Mouse (Mus musculus): Measurements from ENCODE around the gene Klhdc8a. TPM values are rescaled to one million over a fixed set of nuclear protein-coding genes. Genes with fewer than 3 reads are reported as not detected.

The Klhdc8a gene
- total and polyA plus RNA-seq, 2 experiments from 2014 or later = 11.2 to 26.0 TPM

- peak; percentile 19; the same call in 1 of the 2 replicates for TF ChIP-seq CTCF (IDR thresholded peaks at IDR 0.05; ENCODE audit: low read depth)
- Histone ChIP-seq H3K36me3 (ENCODE audit: insufficient read depth, low read length) (no peaks in the 10 kb centered on the region), H3K4me1 (ENCODE audit: insufficient read depth, low read length) (no peaks in the 10 kb centered on the region), H3K27ac (no peak overlapping the region), H3K4me3 (ENCODE audit: low read length) (no peak overlapping the region), H3K4me2 (ENCODE audit: low read depth, low read length) (no peak overlapping the region), H3K9me3 (ENCODE audit: low read length) (0 out of 2 replicates have a peak, but pooled peaks cover 4% of the 10 kb centered on the region), H3K27me3 (ENCODE audit: insufficient read depth, low read length) (no peaks in the 10 kb centered on the region), H3K9ac (replicated peaks; ENCODE audit: low read length) (no peak overlapping the region)
- DNase-seq (ENCODE audit: low spot score) = no peak
- WGBS = 95% methylated on average over 4 of the region's 4 CpGs
- no peak for ATAC-seq
Measured at GRCm38 (mm10) chr1:132351058-132351457, 52.6 kb downstream of the Klhdc8a start.

GRCm38 (mm10) chr1:132353389-132353788, 55.0 kb downstream of the Klhdc8a start:
- DNase-seq (ENCODE audit: low spot score) (no peak), ATAC-seq (no peak)
- Histone ChIP-seq H3K27ac (no peak overlapping the region), H3K27me3 (ENCODE audit: insufficient read depth, low read length) (no peaks in the 10 kb centered on the region), H3K4me1 (ENCODE audit: insufficient read depth, low read length) (no peaks in the 10 kb centered on the region), H3K9me3 (ENCODE audit: low read length) (0 out of 2 replicates have a peak, but pooled peaks cover 4% of the 10 kb centered on the region), H3K4me2 (ENCODE audit: low read depth, low read length) (no peak overlapping the region), H3K36me3 (ENCODE audit: insufficient read depth, low read length) (peaks cover 3% of the 10 kb centered on the region), H3K9ac (replicated peaks; ENCODE audit: low read length) (no peak overlapping the region), H3K4me3 (ENCODE audit: low read length) (no peak overlapping the region)
- WGBS = 74% methylated on average over 5 of the region's 5 CpGs
- no peak for TF ChIP-seq CTCF (IDR thresholded peaks at IDR 0.05; ENCODE audit: low read depth)

- 80% methylated on average over 9 of the region's 9 CpGs for WGBS
- DNase-seq (ENCODE audit: low spot score) = no peak
- no peak overlapping the region for H3K4me2 ChIP-seq (ENCODE audit: low read depth, low read length)
- no peak overlapping the region for H3K9ac ChIP-seq (replicated peaks; ENCODE audit: low read length)
- TF ChIP-seq CTCF (IDR thresholded peaks at IDR 0.05; ENCODE audit: low read depth) = no peak
- H3K4me3 ChIP-seq (ENCODE audit: low read length) = no peak overlapping the region
- 0 out of 2 replicates have a peak, but pooled peaks cover 4% of the 10 kb centered on the region for H3K9me3 ChIP-seq (ENCODE audit: low read length)
- no peaks in the 10 kb centered on the region for H3K27me3 ChIP-seq (ENCODE audit: insufficient read depth, low read length)
- H3K4me1 ChIP-seq (ENCODE audit: insufficient read depth, low read length) = no peaks in the 10 kb centered on the region
- ATAC-seq = no peak
- H3K36me3 ChIP-seq (ENCODE audit: insufficient read depth, low read length) = peaks cover 11% of the 10 kb centered on the region
- no peak overlapping the region for H3K27ac ChIP-seq
Measured at GRCm38 (mm10) chr1:132354234-132354633, 55.8 kb downstream of the Klhdc8a start.

- DNase-seq (ENCODE audit: low spot score) (no peak), ATAC-seq (no peak)
- Histone ChIP-seq H3K9ac (replicated peaks; ENCODE audit: low read length) (no peak overlapping the region), H3K27ac (no peak overlapping the region; the same call in 1 of the 2 replicates), H3K4me1 (ENCODE audit: insufficient read depth, low read length) (no peaks in the 10 kb centered on the region), H3K9me3 (ENCODE audit: low read length) (0 out of 2 replicates have a peak, but pooled peaks cover 4% of the 10 kb centered on the region), H3K27me3 (ENCODE audit: insufficient read depth, low read length) (no peaks in the 10 kb centered on the region), H3K4me3 (ENCODE audit: low read length) (no peak overlapping the region), H3K36me3 (ENCODE audit: insufficient read depth, low read length) (peaks cover 21% of the 10 kb centered on the region), H3K4me2 (ENCODE audit: low read depth, low read length) (no peak overlapping the region)
- no peak for TF ChIP-seq CTCF (IDR thresholded peaks at IDR 0.05; ENCODE audit: low read depth)
- 40% methylated on average over 6 of the region's 6 CpGs for WGBS
Measured at GRCm38 (mm10) chr1:132355162-132355601, 56.8 kb downstream of the Klhdc8a start.

DNA sequence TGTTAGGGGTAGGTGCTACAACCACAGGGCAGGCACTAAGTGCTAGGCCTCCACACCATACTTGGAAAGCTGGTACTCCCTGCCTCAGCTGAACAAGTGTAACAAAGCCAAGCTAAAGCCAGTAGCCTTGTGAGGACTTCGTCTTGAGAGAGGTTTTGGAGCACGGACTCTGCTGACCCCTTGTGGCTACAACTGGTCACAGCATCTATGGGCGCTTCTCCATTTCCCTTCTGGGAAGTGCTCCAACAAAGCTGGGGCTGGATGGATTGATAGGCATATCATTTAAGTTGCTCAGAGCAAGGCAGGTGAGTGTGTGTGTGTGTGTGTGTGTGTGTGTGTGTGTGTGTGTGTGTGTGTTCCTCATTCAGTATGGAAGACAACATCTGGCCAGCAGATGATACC, 57.4 kb downstream of the Klhdc8a start:
- 0% methylated on average over 3 of the region's 3 CpGs for WGBS
- TF ChIP-seq CTCF (IDR thresholded peaks at IDR 0.05; ENCODE audit: low read depth) = peak; percentile 100
- ATAC-seq (peak; percentile 67), DNase-seq (ENCODE audit: low spot score) (peak; percentile 94)
- Histone ChIP-seq H3K9me3 (ENCODE audit: low read length) (0 out of 2 replicates have a peak, but pooled peaks cover 2% of the 10 kb centered on the region), H3K4me1 (ENCODE audit: insufficient read depth, low read length) (no peaks in the 10 kb centered on the region), H3K27ac (no peak overlapping the region; the same call in 1 of the 2 replicates), H3K4me3 (ENCODE audit: low read length) (no peak overlapping the region), H3K9ac (replicated peaks; ENCODE audit: low read length) (no peak overlapping the region), H3K4me2 (ENCODE audit: low read depth, low read length) (no peak overlapping the region), H3K36me3 (ENCODE audit: insufficient read depth, low read length) (peaks cover 28% of the 10 kb centered on the region), H3K27me3 (ENCODE audit: insufficient read depth, low read length) (no peaks in the 10 kb centered on the region)

DNA sequence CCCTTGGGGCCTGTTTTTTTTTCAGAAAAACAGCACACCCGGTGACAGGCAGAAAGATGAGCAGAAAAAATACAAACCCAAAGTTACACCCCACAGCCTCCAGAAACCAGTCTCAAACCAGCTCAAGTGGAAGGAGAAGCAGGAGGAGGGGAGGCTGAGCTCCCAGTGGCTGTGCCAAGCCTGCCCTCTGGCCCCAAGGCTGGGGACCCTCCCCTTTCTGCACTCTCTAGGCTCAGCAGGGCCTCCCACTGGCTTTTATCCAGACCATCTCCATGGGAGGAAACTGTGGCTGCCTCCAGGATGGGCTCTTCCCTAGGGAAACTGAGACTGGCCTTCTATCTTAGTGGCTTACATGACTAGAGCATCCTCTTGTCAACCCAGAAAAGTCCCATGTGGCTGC, 58.4 kb downstream of the Klhdc8a start:
- no peak overlapping the region for H3K4me3 ChIP-seq (ENCODE audit: low read length)
- H3K36me3 ChIP-seq (ENCODE audit: insufficient read depth, low read length) = peaks cover 32% of the 10 kb centered on the region
- no peak overlapping the region for H3K27ac ChIP-seq
- TF ChIP-seq CTCF (IDR thresholded peaks at IDR 0.05; ENCODE audit: low read depth) = no peak
- H3K9me3 ChIP-seq (ENCODE audit: low read length) = no peaks in the 10 kb centered on the region
- WGBS = 75% methylated on average over 1 of the region's 1 CpGs
- no peak overlapping the region for H3K4me2 ChIP-seq (ENCODE audit: low read depth, low read length)
- no peaks in the 10 kb centered on the region for H3K4me1 ChIP-seq (ENCODE audit: insufficient read depth, low read length)
- ATAC-seq = no peak
- no peak for DNase-seq (ENCODE audit: low spot score)
- H3K9ac ChIP-seq (replicated peaks; ENCODE audit: low read length) = no peak overlapping the region
- no peaks in the 10 kb centered on the region for H3K27me3 ChIP-seq (ENCODE audit: insufficient read depth, low read length)

Other genes starting within 250 kb of the Klhdc8a start
- gene Mfsd4a, start 230.6 kb upstream of the Klhdc8a start, total RNA-seq (2014; rRNA removed) = 5.8 and 10.2 TPM in 2 replicates
- gene Mfsd4a, start 230.6 kb upstream of the Klhdc8a start, polyA plus RNA-seq (2015; fragmentation: Nextera tagmentation; extraction: Ambion mirVana) = 8.4 and 9.1 TPM in 2 replicates
- 2.7 and 4.1 TPM in 2 replicates for gene Cdk18, start 158.9 kb upstream of the Klhdc8a start, total RNA-seq (2014; rRNA removed)
- 1.0 and 1.6 TPM in 2 replicates for gene Cdk18, start 158.9 kb upstream of the Klhdc8a start, polyA plus RNA-seq (2015; fragmentation: Nextera tagmentation; extraction: Ambion mirVana)
- 10.9 and 16.6 TPM in 2 replicates for gene Lemd1, start 107.2 kb upstream of the Klhdc8a start, total RNA-seq (2014; rRNA removed)
- 7.9 and 9.0 TPM in 2 replicates for gene Lemd1, start 107.2 kb upstream of the Klhdc8a start, polyA plus RNA-seq (2015; fragmentation: Nextera tagmentation; extraction: Ambion mirVana)
- 2.0 and 4.8 TPM in 2 replicates for gene AC124108.1, start 107.2 kb upstream of the Klhdc8a start, total RNA-seq (2014; rRNA removed)
- 0.50 and 0.70 TPM in 2 replicates for gene AC124108.1, start 107.2 kb upstream of the Klhdc8a start, polyA plus RNA-seq (2015; fragmentation: Nextera tagmentation; extraction: Ambion mirVana)
- gene Gm10188, start 68.9 kb upstream of the Klhdc8a start, total RNA-seq (2014; rRNA removed) = not detected in 2 replicates
- gene Gm10188, start 68.9 kb upstream of the Klhdc8a start, polyA plus RNA-seq (2015; fragmentation: Nextera tagmentation; extraction: Ambion mirVana) = 0.28 TPM in 1 of 2 replicates, not detected in the other
- 6.2 and 7.7 TPM in 2 replicates for gene Nuak2, start 17.5 kb downstream of the Klhdc8a start, total RNA-seq (2014; rRNA removed)
- gene Nuak2, start 17.5 kb downstream of the Klhdc8a start, polyA plus RNA-seq (2015; fragmentation: Nextera tagmentation; extraction: Ambion mirVana) = 7.4 and 7.9 TPM in 2 replicates
- 138 and 151 TPM in 2 replicates for gene Tmcc2, start 92.7 kb downstream of the Klhdc8a start, total RNA-seq (2014; rRNA removed)
- gene Tmcc2, start 92.7 kb downstream of the Klhdc8a start, polyA plus RNA-seq (2015; fragmentation: Nextera tagmentation; extraction: Ambion mirVana) = 33.5 and 34.0 TPM in 2 replicates
- 21.3 and 31.8 TPM in 2 replicates for gene Dstyk, start 118.9 kb downstream of the Klhdc8a start, total RNA-seq (2014; rRNA removed)
- gene Dstyk, start 118.9 kb downstream of the Klhdc8a start, polyA plus RNA-seq (2015; fragmentation: Nextera tagmentation; extraction: Ambion mirVana) = 5.7 and 6.2 TPM in 2 replicates
- gene Rbbp5, start 178.7 kb downstream of the Klhdc8a start, total RNA-seq (2014; rRNA removed) = 22.4 and 27.7 TPM in 2 replicates
- gene Rbbp5, start 178.7 kb downstream of the Klhdc8a start, polyA plus RNA-seq (2015; fragmentation: Nextera tagmentation; extraction: Ambion mirVana) = 23.8 and 24.2 TPM in 2 replicates
- gene Tmem81, start 207.6 kb downstream of the Klhdc8a start, total RNA-seq (2014; rRNA removed) = 2.8 and 3.0 TPM in 2 replicates
- gene Tmem81, start 207.6 kb downstream of the Klhdc8a start, polyA plus RNA-seq (2015; fragmentation: Nextera tagmentation; extraction: Ambion mirVana) = 0.74 and 0.78 TPM in 2 replicates
- 67.6 and 84.0 TPM in 2 replicates for gene Cntn2, start 244.6 kb downstream of the Klhdc8a start, total RNA-seq (2014; rRNA removed)
- 17.7 and 19.2 TPM in 2 replicates for gene Cntn2, start 244.6 kb downstream of the Klhdc8a start, polyA plus RNA-seq (2015; fragmentation: Nextera tagmentation; extraction: Ambion mirVana)

All from hindbrain, postnatal 0 days (tissue).